Mouse (Mus musculus) cerebellum, adult 2 months (tissue): Measurements from ENCODE around the gene Ankrd13d.

ENCODE experiments used
- CTCF ChIP-seq: fragments of 200-500 bp; IDR thresholded peaks from 2 replicates; pipeline ENCODE4 v1.5.1; 2011; ENCODE audit warnings: low read depth, mild to moderate bottlenecking, control low read depth, low read length, moderate library complexity, borderline replicate concordance; ENCODE audit not compliant: insufficient read depth
- POLR2A ChIP-seq: fragments of 200-500 bp; IDR thresholded peaks from 2 replicates; pipeline ENCODE4 v1.6.1; 2011; ENCODE audit warnings: low read length, control low read depth, borderline replicate concordance; ENCODE audit not compliant: insufficient read depth

GRCm38 (mm10) chr19:4322134-4322533 is 39.2 kb upstream of the Ankrd13d start:
- TF ChIP-seq POLR2A (no peak), CTCF (no peak)
